Mouse (Mus musculus) ES-E14 (cell line): ENCODE measurements at regions not wholly inside any gene's neighbourhood (a gene's known extent, or its start where the extent isn't known, plus 50 kb on each side); places are given as distances from the start of the nearest gene placed in this dataset.

Experiments used
- DNase-seq: peaks from one replicate; pipeline ENCODE4 v3.0.0-alpha.2; 2013; ENCODE audit warnings: low read depth, low spot score
- H3K27ac ChIP-seq: 2 replicates; pipeline ENCODE4 v1.5.1; 2012; ENCODE audit warnings: low read depth, mild to moderate bottlenecking, low read length, moderate library complexity, mixed read lengths; ENCODE audit not compliant: poor library complexity, insufficient read depth, severe bottlenecking
- H3K36me3 ChIP-seq: 2 replicates; pipeline ENCODE4 v1.6.1; 2012; ENCODE audit warnings: mild to moderate bottlenecking, low read length, moderate library complexity, mixed read lengths; ENCODE audit not compliant: control insufficient read depth, poor library complexity, insufficient read depth, severe bottlenecking
- H3K4me1 ChIP-seq, 2 experiments: fragments of 150-350 bp in 1 of 2; sonication (generic) in 1 of 2; 2 replicates each; pipeline ENCODE4 v1.6.1; 2012; ENCODE audit warnings: low read length in 2 of 2, mild to moderate bottlenecking in 1 of 2, mixed read lengths in 1 of 2; ENCODE audit not compliant: control insufficient read depth in 2 of 2, insufficient read depth in 2 of 2, poor library complexity in 1 of 2
- H3K4me3 ChIP-seq, 2 experiments: fragments of 150-350 bp in 1 of 2; sonication (generic) in 1 of 2; 2 replicates each; pipeline ENCODE4 v1.5.1; 2012; ENCODE audit warnings: low read length in 2 of 2, low read depth in 1 of 2, mild to moderate bottlenecking in 1 of 2, mixed read lengths in 1 of 2; ENCODE audit not compliant: insufficient read depth in 1 of 2, poor library complexity in 1 of 2, severe bottlenecking in 1 of 2
- H3K9ac ChIP-seq: 2 replicates; pipeline ENCODE4 v1.6.1; 2012; ENCODE audit warnings: low read depth, mild to moderate bottlenecking, low read length, mixed read lengths; ENCODE audit not compliant: poor library complexity, insufficient read depth, severe bottlenecking
- H3K9me3 ChIP-seq: fragments of 150-350 bp; sonication (generic); 2 replicates; pipeline ENCODE4 v1.6.1; 2012; ENCODE audit warnings: low read depth, mild to moderate bottlenecking, low read length; ENCODE audit not compliant: control insufficient read depth, insufficient read depth
- CHD2 ChIP-seq: IDR thresholded peaks from 2 replicates; pipeline ENCODE4 v1.6.1; 2014; ENCODE audit warnings: mild to moderate bottlenecking, low read depth, low read length, inconsistent platforms
- HCFC1 ChIP-seq: IDR thresholded peaks from 2 replicates; pipeline ENCODE4 v1.6.1; 2012; ENCODE audit warnings: low read length, inconsistent platforms, borderline replicate concordance; ENCODE audit not compliant: insufficient read depth
- MAFK ChIP-seq: IDR thresholded peaks from 2 replicates; pipeline ENCODE4 v1.6.1; 2014; ENCODE audit warnings: mild to moderate bottlenecking, low read depth, low read length, inconsistent platforms; ENCODE audit not compliant: insufficient read depth
- ZC3H11A ChIP-seq: IDR thresholded peaks from 2 replicates; pipeline ENCODE4 v1.6.1; 2012; ENCODE audit warnings: low read depth, mild to moderate bottlenecking, inconsistent platforms, low read length, borderline replicate concordance
- ZNF384 ChIP-seq: IDR thresholded peaks from 2 replicates; pipeline ENCODE4 v1.6.1; 2012; ENCODE audit warnings: low read depth, low read length, inconsistent platforms
- in situ Hi-C, 2 experiments: fragments of 600-800 bp; cut with MboI; formaldehyde crosslinking; loops; one replicate each; pipeline ENCODE4 v1.15.1; 2025; ENCODE audit warnings: low sequenced_read_pairs in 2 of 2, inconsistent platforms in 1 of 2; ENCODE audit not compliant: unreplicated experiment in 2 of 2

DNA sequence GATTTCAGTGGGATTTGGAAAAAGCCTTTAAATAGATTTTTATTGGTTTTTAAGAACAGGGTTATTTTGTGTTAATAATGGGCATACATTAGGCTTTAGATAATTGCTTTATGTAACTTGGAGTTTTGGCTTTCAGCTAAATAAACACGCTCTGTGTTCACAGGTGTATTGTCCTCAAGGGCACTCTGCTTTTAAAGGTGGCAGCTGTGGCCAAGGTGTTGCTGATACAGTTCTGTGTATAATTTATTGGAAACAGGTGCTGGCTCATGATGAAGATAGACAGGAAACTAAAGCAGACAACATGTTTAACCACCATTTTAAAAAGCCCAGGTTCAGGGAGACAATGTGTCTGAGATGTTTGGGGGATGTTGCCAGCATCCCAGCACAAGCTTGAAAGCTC, 242.3 kb upstream of the Lrtm1 start:
- H3K27ac ChIP-seq, result no peak overlapping the region
- no peaks in the 10 kb centered on the region for H3K9me3 ChIP-seq
- no peak overlapping the region for H3K9ac ChIP-seq
- TF ChIP-seq HCFC1 (no peak), MAFK (no peak)
- no peak overlapping the region for H3K4me3 ChIP-seq
- no peak for DNase-seq
- no peaks in the 10 kb centered on the region for H3K36me3 ChIP-seq
- H3K4me1 ChIP-seq, result no peaks in the 10 kb centered on the region
- in situ Hi-C loops, result no loop called here

- no peak for DNase-seq
- no peaks in the 10 kb centered on the region for H3K36me3 ChIP-seq
- H3K9ac ChIP-seq, result no peak overlapping the region
- no peak overlapping the region for H3K4me3 ChIP-seq
- TF ChIP-seq MAFK (no peak), ZNF384 (no peak), ZC3H11A (no peak), CHD2 (no peak), HCFC1 (no peak)
- no peak overlapping the region for H3K27ac ChIP-seq
- no peaks in the 10 kb centered on the region for H3K9me3 ChIP-seq
- no peaks in the 10 kb centered on the region for H3K4me1 ChIP-seq
- in situ Hi-C loops, result no loop called here
Measured at GRCm38 (mm10) chr14:28777791-28778190, 240.2 kb upstream of the Lrtm1 start.

GRCm38 (mm10) chr14:28781660-28782059, 236.3 kb upstream of the Lrtm1 start:
- no peak overlapping the region for H3K27ac ChIP-seq
- TF ChIP-seq ZC3H11A (no peak), MAFK (no peak), CHD2 (no peak), ZNF384 (no peak), HCFC1 (no peak)
- no peaks in the 10 kb centered on the region for H3K4me1 ChIP-seq
- no peak for DNase-seq
- no peak overlapping the region for H3K4me3 ChIP-seq
- in situ Hi-C loops, result loop anchor here in 1 of 2 experiments (10.0 kb wide), 1 partner anchor 57 kb away; no protein-coding TSS in a partner anchor
- no peaks in the 10 kb centered on the region for H3K36me3 ChIP-seq
- no peak overlapping the region for H3K9ac ChIP-seq
- no peaks in the 10 kb centered on the region for H3K9me3 ChIP-seq

- H3K9ac ChIP-seq, result no peak overlapping the region
- H3K4me3 ChIP-seq, result no peak overlapping the region
- in situ Hi-C loops, result loop anchor here in 1 of 2 experiments (10.0 kb wide), 1 partner anchor 59 kb away; no protein-coding TSS in a partner anchor
- DNase-seq, result no peak
- no peak overlapping the region for H3K27ac ChIP-seq
- no peaks in the 10 kb centered on the region for H3K9me3 ChIP-seq
- TF ChIP-seq ZNF384, result no peak
- TF ChIP-seq MAFK, result no peak
- TF ChIP-seq ZC3H11A, result no peak
- no peak for TF ChIP-seq CHD2
- no peak for TF ChIP-seq HCFC1
- no peaks in the 10 kb centered on the region for H3K36me3 ChIP-seq
- H3K4me1 ChIP-seq, result no peaks in the 10 kb centered on the region
Measured at GRCm38 (mm10) chr14:28784106-28784633, 233.8 kb upstream of the Lrtm1 start.

DNA sequence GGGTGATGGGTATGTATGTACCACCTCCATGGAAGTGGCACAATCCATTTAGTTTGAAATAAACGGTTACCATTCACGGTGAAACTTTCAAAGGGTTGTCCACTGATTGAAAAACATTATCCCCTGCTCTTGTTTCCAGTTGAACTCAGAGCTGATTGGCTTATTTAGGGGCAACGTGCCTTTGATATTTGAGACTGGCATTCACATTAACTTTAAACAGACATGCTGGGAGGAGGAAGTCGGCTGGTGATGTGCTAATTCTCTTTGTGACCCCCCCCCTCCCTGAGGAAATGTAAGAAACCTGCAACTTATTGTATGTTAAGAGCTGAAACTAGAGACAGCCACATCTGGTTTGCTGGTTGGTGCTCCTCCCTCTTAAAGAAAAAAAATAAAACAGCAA, 219.7 kb upstream of the Lrtm1 start:
- DNase-seq, result no peak
- in situ Hi-C loops, result no loop called here
- Histone ChIP-seq H3K9ac (no peak overlapping the region), H3K9me3 (no peaks in the 10 kb centered on the region), H3K36me3 (no peaks in the 10 kb centered on the region), H3K4me1 (no peaks in the 10 kb centered on the region), H3K27ac (no peak overlapping the region), H3K4me3 (no peak overlapping the region)
- TF ChIP-seq ZNF384, result no peak
- TF ChIP-seq HCFC1, result no peak
- TF ChIP-seq CHD2, result no peak
- no peak for TF ChIP-seq ZC3H11A
- no peak for TF ChIP-seq MAFK
